Mouse (Mus musculus) spleen, adult 2 months (tissue): Measurements from ENCODE around the gene 1600002K03Rik.

ENCODE experiments used
- CTCF ChIP-seq: fragments of 200-500 bp; IDR thresholded peaks from 2 replicates; pipeline ENCODE4 v1.5.1; 2011; ENCODE audit warnings: mild to moderate bottlenecking, inconsistent platforms; ENCODE audit not compliant: insufficient read depth, insufficient read length, insufficient replicate concordance; ENCODE audit errors: extremely low read depth
- POLR2A ChIP-seq: fragments of 200-500 bp; IDR thresholded peaks from 2 replicates; pipeline ENCODE4 v1.6.1; 2011; ENCODE audit warnings: low read depth, low read length, inconsistent platforms

DNA sequence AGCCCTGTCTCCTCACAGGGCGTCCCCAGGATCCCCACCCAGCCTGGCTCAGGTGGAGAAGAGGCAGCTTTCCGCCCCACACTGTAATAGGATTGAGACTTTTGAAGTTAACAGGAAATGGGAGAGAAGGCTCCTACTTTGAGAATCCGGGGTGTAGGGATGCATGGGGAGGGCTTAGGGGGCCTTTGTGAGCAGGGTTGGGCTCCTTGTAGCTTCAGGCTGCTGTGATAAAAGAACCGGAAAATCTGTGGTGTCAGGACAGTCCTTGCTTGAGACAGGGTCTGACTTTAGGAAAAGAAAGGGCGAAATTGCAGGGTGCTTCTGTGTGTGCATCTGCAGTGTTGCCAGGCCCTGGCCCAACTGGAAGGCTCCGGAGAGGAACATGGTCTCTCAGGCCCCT is 27.7 kb downstream of the 1600002K03Rik start:
- TF ChIP-seq CTCF (no peak), POLR2A (no peak)
